Mouse (Mus musculus): ENCODE data around the gene Coa5.

Coa5 gene

DNA sequence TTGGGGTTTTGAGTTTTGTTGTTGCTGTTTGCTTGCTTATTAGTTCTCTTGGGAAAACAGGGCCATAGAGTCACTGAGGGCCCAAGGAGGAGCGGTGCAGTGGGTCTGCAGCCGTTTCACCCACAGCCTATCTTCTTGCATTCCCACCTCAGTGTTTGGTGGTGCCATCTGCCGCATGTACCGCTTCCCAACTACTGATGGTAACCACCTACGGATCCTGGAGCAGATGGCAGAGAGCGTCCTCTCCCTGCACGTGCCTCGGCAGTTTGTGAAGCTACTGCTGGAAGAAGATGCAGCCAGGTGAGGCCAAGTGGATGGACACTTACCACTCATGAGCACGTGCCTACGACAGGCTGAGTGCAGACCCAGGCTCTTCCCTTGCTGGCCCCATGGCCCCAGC, 61.8 kb downstream of the Coa5 start:
- no peak for DNase-seq (ENCODE audit: low read depth)
